Mouse (Mus musculus) gastrocnemius, postnatal 25 days (tissue): ENCODE data around the gene Tgoln1. TPM values are rescaled to one million over a fixed set of nuclear protein-coding genes. Genes with fewer than 3 reads are reported as not detected.

Experiments
- DNase-seq: peaks from one replicate; pipeline ENCODE4 v3.0.0; 2022
- total RNA-seq, 2 experiments: library from RNA; stranded (reverse); gene quantifications; 1 replicate in 1 of 2; 2 replicates in 1 of 2; pipeline ENCODE4 v1.2.3; 2021

Tgoln1 gene
- total RNA-seq, 2 experiments from 2014 or later = 20.6 to 22.9 TPM

- no peak for DNase-seq
Observed at GRCm38 (mm10) chr6:72630370-72630769, 13.6 kb upstream of the Tgoln1 start.

GRCm38 (mm10) chr6:72627276-72627675 lies 10.5 kb upstream of the Tgoln1 start:
- DNase-seq = no peak

GRCm38 (mm10) chr6:72626391-72626790 lies 9.6 kb upstream of the Tgoln1 start:
- no peak for DNase-seq

- peak; percentile 59 for DNase-seq
Observed at GRCm38 (mm10) chr6:72623661-72624402, 7.0 kb upstream of the Tgoln1 start.

GRCm38 (mm10) chr6:72622917-72623316 lies 6.1 kb upstream of the Tgoln1 start:
- no peak for DNase-seq

GRCm38 (mm10) chr6:72620920-72621319 lies 4.1 kb upstream of the Tgoln1 start:
- DNase-seq = no peak

GRCm38 (mm10) chr6:72619734-72620532 lies 3.1 kb upstream of the Tgoln1 start:
- DNase-seq = no peak

GRCm38 (mm10) chr6:72615561-72616375 lies 1.0 kb downstream of the Tgoln1 start:
- DNase-seq = no peak

- no peak for DNase-seq
Observed at GRCm38 (mm10) chr6:72615151-72615550, 1.6 kb downstream of the Tgoln1 start.

GRCm38 (mm10) chr6:72610261-72610660 lies 6.5 kb downstream of the Tgoln1 start:
- DNase-seq = no peak

- no peak for DNase-seq
Observed at GRCm38 (mm10) chr6:72608662-72609184, 8.1 kb downstream of the Tgoln1 start.

- DNase-seq = no peak
Observed at GRCm38 (mm10) chr6:72607676-72608075, 9.1 kb downstream of the Tgoln1 start.

- DNase-seq = no peak
Observed at GRCm38 (mm10) chr6:72607060-72607459, 9.7 kb downstream of the Tgoln1 start.

GRCm38 (mm10) chr6:72604066-72604465 lies 12.7 kb downstream of the Tgoln1 start:
- no peak for DNase-seq

- DNase-seq = peak; percentile 61
Observed at GRCm38 (mm10) chr6:72601732-72602131, 15.1 kb downstream of the Tgoln1 start.

- DNase-seq = no peak
Observed at GRCm38 (mm10) chr6:72600771-72601170, 16.0 kb downstream of the Tgoln1 start.

GRCm38 (mm10) chr6:72600216-72600615 lies 16.6 kb downstream of the Tgoln1 start:
- no peak for DNase-seq

GRCm38 (mm10) chr6:72598791-72599557 lies 17.8 kb downstream of the Tgoln1 start:
- DNase-seq = peak; percentile 25

- peak; percentile 95 for DNase-seq
Observed at GRCm38 (mm10) chr6:72597956-72598753, 18.6 kb downstream of the Tgoln1 start, which contains the start of the genes Elmod3 and Retsat. TSS of gene Elmod3 (minus strand) at chr6:72598413. TSS of gene Retsat (plus strand) at chr6:72598475.

- no peak for DNase-seq
Observed at GRCm38 (mm10) chr6:72597083-72597874, 19.5 kb downstream of the Tgoln1 start.
